Comparison of ENCODE assay signal across 15 mouse cellular contexts in the genomic region with DNA sequence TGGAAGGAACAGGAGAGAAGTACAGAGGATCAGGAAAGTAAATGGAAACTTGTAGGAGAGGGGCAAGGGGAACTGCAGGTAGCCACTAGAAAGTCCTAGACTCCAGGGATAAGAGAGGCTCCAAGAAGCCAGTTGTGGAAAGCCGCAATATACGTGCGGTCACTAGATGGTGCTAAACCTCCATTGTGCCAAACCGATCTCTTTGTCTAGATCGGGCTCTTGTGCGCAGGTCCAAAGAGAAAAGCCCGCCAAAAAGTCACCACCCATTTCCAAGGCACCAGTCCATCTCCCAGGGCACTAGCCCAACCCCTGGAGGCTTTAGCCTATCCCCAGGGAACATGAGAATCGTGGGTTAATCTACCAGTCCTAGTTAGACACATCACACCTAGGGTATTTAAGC. TPM values are rescaled to one million over a fixed set of nuclear protein-coding genes. Genes with fewer than 3 reads are reported as not detected.
A peak's percentile ranks its signal among the peaks of the same experiment; 100 is the strongest.
DNase-seq lines count a peak whose midpoint lies in the region; ATAC-seq and TF ChIP-seq lines count a peak whose summit lies in the region.
"Not testable (repeated sequence)": the region's sequence is repeated elsewhere in the genome, so short reads cannot be mapped to it uniquely, and the experiment has no call there.
"Had no signal": no experiment of that assay in that cellular context is flagged by ENCODE, and none has a peak within 500 bp of the region (broad histone marks: within the 10 kb centered on the region; RNA-seq: fewer than 3 reads in every experiment).

No protein-coding gene starts in this region.

- H3K4me3 ChIP-seq in ES-Bruce4 (ENCODE audit: low read depth, low read length); hindbrain, embryonic 10.5 days; kidney, postnatal 0 days (replicated peaks; ENCODE audit: low read depth, low read length): not testable (repeated sequence)

- H3K4me2 ChIP-seq in kidney, postnatal 0 days (ENCODE audit: low read length): not testable (repeated sequence)

- H3K27me3 ChIP-seq in ES-Bruce4 (ENCODE audit: control insufficient read depth, insufficient read depth, low read length, poor library complexity, severe bottlenecking); hindbrain, embryonic 10.5 days (ENCODE audit: insufficient read depth, poor library complexity, severe bottlenecking); kidney, postnatal 0 days (ENCODE audit: insufficient read depth, low read length): not testable (repeated sequence)

- not testable (repeated sequence) for H3K4me1 ChIP-seq in ES-Bruce4 (ENCODE audit: control insufficient read depth, insufficient read depth, low read length); hindbrain, embryonic 10.5 days (replicated peaks); kidney, postnatal 0 days (replicated peaks; ENCODE audit: insufficient read depth, low read length)

- not testable (repeated sequence) for H3K36me3 ChIP-seq in ES-Bruce4 (ENCODE audit: control insufficient read depth, insufficient read depth, low read length, poor library complexity, severe bottlenecking); hindbrain, embryonic 10.5 days; kidney, postnatal 0 days (ENCODE audit: insufficient read depth, low read length)

- 8% methylated on average over 8 of the region's 8 CpGs for WGBS in hindbrain, embryonic 10.5 days
- 10% methylated on average over 8 of the region's 8 CpGs for WGBS in kidney, postnatal 0 days

- DNase-seq in adipocyte (ENCODE audit: low spot score) (peak; percentile 4), liver (peak; percentile 10)
- DNase-seq in embryo, embryonic 10.5 days (ENCODE audit: low spot score): peak; percentile 71
- peak; percentile 34 for DNase-seq in hindbrain, embryonic 10.5 days (ENCODE audit: low spot score)
- peak; percentile 0 for DNase-seq in kidney, postnatal 0 days (ENCODE audit: low spot score)
- DNase-seq in ovary, postnatal 14 days (ENCODE audit: low spot score): peak; percentile 6
- DNase-seq in yolk sac, embryonic 10.5 days (ENCODE audit: low spot score): peak; percentile 15

- not testable (repeated sequence) for H3K9ac ChIP-seq in ES-Bruce4 (ENCODE audit: low read depth, poor library complexity, severe bottlenecking); kidney, postnatal 0 days (ENCODE audit: low read depth, low read length)

- not testable (repeated sequence) for H3K9me3 ChIP-seq in ES-Bruce4 (replicated peaks; ENCODE audit: control insufficient read depth, insufficient read depth, low read length, poor library complexity, severe bottlenecking); hindbrain, embryonic 10.5 days; kidney, postnatal 0 days (replicated peaks; ENCODE audit: low read length)

- TF ChIP-seq POLR2A in ES-Bruce4 (IDR thresholded peaks at IDR 0.05; ENCODE audit: insufficient read depth, low read length): not testable (repeated sequence)

- TF ChIP-seq EP300 in ES-Bruce4 (IDR thresholded peaks at IDR 0.05; ENCODE audit: insufficient read depth, low read depth, low read length): not testable (repeated sequence)

- TF ChIP-seq CTCF in ES-Bruce4 (IDR thresholded peaks at IDR 0.05; ENCODE audit: low read depth, low read length): peak; percentile 32
- TF ChIP-seq CTCF in kidney, postnatal 0 days (IDR thresholded peaks at IDR 0.05; ENCODE audit: low read depth): peak; percentile 45

- H3K27ac ChIP-seq in ES-Bruce4 (ENCODE audit: insufficient read depth, low read length); hindbrain, embryonic 10.5 days; kidney, postnatal 0 days: not testable (repeated sequence)

- not testable (repeated sequence) for ATAC-seq in kidney, postnatal 0 days (replicated peaks; ENCODE audit: low FRiP score, low read depth)

RNA-seq across cellular contexts. Expression of a gene that starts 8.0 kb away (rescaled TPM):
- polyA plus RNA-seq in ES-Bruce4 (2011; ENCODE audit: insufficient read depth, insufficient read length, low read depth, missing spikeins): 0.36 TPM in 1 of 2 replicates, not detected in the other
- polyA plus RNA-seq in hindbrain, embryonic 10.5 days (2016; fragmentation: Nextera tagmentation; extraction: Ambion mirVana): not detected in 2 replicates
- polyA plus RNA-seq in kidney, postnatal 0 days (2015; fragmentation: Nextera tagmentation; extraction: Ambion mirVana): not detected in 2 replicates
- polyA plus RNA-seq: cortical plate, adult 2 months; gonadal fat pad, adult 2 months; heart, embryonic 15.5 days; hindbrain, embryonic 16.5 days; liver, embryonic 15.5 days; midbrain, embryonic 16.5 days; neural tube, embryonic 15.5 days had no signal

Comparison
In these comparisons a context has a peak if more than half of its experiments do, and no peak if none do; other contexts are left out.
1. DNase-seq: peak in every context shown above with its lines; median percentile 71 in embryo, embryonic 10.5 days; 34 in hindbrain, embryonic 10.5 days; 15 in yolk sac, embryonic 10.5 days; 10 in liver; 6 in ovary, postnatal 14 days; 4 in adipocyte; 0 in kidney, postnatal 0 days.